Mouse (Mus musculus) adrenal gland, adult 2 months (tissue): ENCODE data around the gene Gng2. TPM values are rescaled to one million over a fixed set of nuclear protein-coding genes. Genes with fewer than 3 reads are reported as not detected.

Experiments used
- DNase-seq: peaks from one replicate; pipeline ENCODE4 v3.0.0; 2021
- long read RNA-seq: library from polyadenylated mRNA; stranded (forward); transcript quantifications from one replicate; pipeline ENCODE4 v2.0.0, GENCODE M21; 2021
- polyA plus RNA-seq: library from polyadenylated mRNA; depleted of rRNA; stranded (reverse); fragments of >200 nt; gene quantifications from 2 replicates; pipeline ENCODE4 v1.2.3, GENCODE M21; 2012; rRNA removed
- total RNA-seq, 2 experiments: library from RNA; stranded (reverse); gene quantifications; 2 replicates each; pipeline ENCODE4 v1.2.3; 2021

Gene Gng2
- total RNA-seq (10 to 100 TPM; 32.8 to 39.5 TPM), polyA plus RNA-seq (3.3 and 3.7 TPM in 2 replicates)
- long read RNA-seq, partial matches to known transcripts: 0 of 5 reads
- long read RNA-seq, other reads (novel, unspliced or antisense): 2 of 5 reads

GRCm38 (mm10) chr14:19977271-19978024 is at the start of gene Gng2:
Gene Gng2, minus strand, starts transcription at chr14:19977627.
- peak; percentile 20 for DNase-seq

GRCm38 (mm10) chr14:20024888-20025719 is 47.7 kb upstream of the Gng2 start:
- no peak for DNase-seq

- DNase-seq: no peak
Measured at GRCm38 (mm10) chr14:20023939-20024338, 46.5 kb upstream of the Gng2 start.

GRCm38 (mm10) chr14:20019486-20019885 is 42.1 kb upstream of the Gng2 start:
- DNase-seq: no peak

- DNase-seq: no peak
Measured at GRCm38 (mm10) chr14:20012506-20013275, 35.3 kb upstream of the Gng2 start.

- no peak for DNase-seq
Measured at GRCm38 (mm10) chr14:20007446-20007845, 30.0 kb upstream of the Gng2 start.

- DNase-seq: no peak
Measured at GRCm38 (mm10) chr14:20004777-20005289, 27.4 kb upstream of the Gng2 start.

- DNase-seq: no peak
Measured at GRCm38 (mm10) chr14:19996853-19997252, 19.4 kb upstream of the Gng2 start.

GRCm38 (mm10) chr14:19995943-19996342 is 18.5 kb upstream of the Gng2 start:
- no peak for DNase-seq

- no peak for DNase-seq
Measured at GRCm38 (mm10) chr14:19994068-19994467, 16.6 kb upstream of the Gng2 start.

- no peak for DNase-seq
Measured at GRCm38 (mm10) chr14:19993570-19993883, 16.1 kb upstream of the Gng2 start.

GRCm38 (mm10) chr14:19992873-19993569 is 15.6 kb upstream of the Gng2 start:
- no peak for DNase-seq

- DNase-seq: no peak
Measured at GRCm38 (mm10) chr14:19991861-19992260, 14.4 kb upstream of the Gng2 start.

GRCm38 (mm10) chr14:19990436-19990993 is 13.1 kb upstream of the Gng2 start:
- no peak for DNase-seq

- DNase-seq: no peak
Measured at GRCm38 (mm10) chr14:19988410-19988809, 11.0 kb upstream of the Gng2 start.

GRCm38 (mm10) chr14:19987358-19987834 is 10.0 kb upstream of the Gng2 start:
- DNase-seq: no peak

GRCm38 (mm10) chr14:19986614-19987357 is 9.4 kb upstream of the Gng2 start:
- peak; percentile 76 for DNase-seq

- no peak for DNase-seq
Measured at GRCm38 (mm10) chr14:19985912-19986613, 8.6 kb upstream of the Gng2 start.

GRCm38 (mm10) chr14:19985107-19985911 is 7.9 kb upstream of the Gng2 start:
- peak; percentile 29 for DNase-seq
